Comparison of ENCODE assay signal across 9 mouse cellular contexts in the genomic region with DNA sequence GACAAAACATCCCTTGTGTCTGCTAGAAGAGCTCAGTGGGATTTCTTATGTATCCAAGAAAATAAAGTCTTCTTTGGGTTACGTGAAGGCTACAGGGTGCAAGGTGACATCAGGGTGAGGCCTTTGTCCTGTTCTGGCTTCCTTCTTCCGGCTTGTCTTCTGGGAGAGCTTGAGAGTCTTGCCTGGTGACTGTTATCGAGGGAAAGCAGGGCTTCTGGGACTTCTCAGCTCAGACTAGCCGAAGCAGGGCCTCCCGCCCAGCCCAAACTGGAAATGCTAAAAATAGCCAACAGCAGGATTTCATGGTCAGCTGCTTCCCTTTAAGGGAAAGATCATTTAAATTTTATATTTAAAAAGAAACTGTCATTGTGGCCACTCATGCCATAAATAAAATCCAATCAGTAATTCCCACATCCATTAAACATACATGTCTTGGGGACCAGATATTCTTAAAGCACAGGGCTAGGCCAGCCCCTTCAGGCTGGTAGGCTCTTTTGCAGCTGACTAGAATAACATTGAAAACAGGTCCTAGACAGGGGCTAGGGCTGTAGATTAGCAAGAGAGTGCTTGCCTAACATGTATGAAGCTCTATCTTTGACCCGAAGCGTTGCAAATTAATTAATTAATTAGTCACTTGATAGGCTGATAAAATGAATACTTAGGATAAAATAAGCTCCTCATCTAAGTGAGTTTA.
DNase-seq lines count a peak whose midpoint lies in the region; ATAC-seq and TF ChIP-seq lines count a peak whose summit lies in the region.
"Had no signal": no experiment of that assay in that cellular context is flagged by ENCODE, and none has a peak within 500 bp of the region (broad histone marks: within the 10 kb centered on the region; RNA-seq: fewer than 3 reads in every experiment).

No protein-coding gene starts in this region.

- no peak overlapping the region for H3K4me2 ChIP-seq in intestine, embryonic 14.5 days (ENCODE audit: low read length)
- no peak overlapping the region for H3K4me2 ChIP-seq in intestine, postnatal 0 days (replicated peaks; ENCODE audit: low read depth)
- H3K4me2 ChIP-seq in heart, embryonic 11.5 days, result no peak overlapping the region
- H3K4me2 ChIP-seq: neural tube, embryonic 12.5 days had no signal

- 0 out of 2 replicates have a peak, but pooled peaks cover 3% of the 10 kb centered on the region for H3K9me3 ChIP-seq in intestine, embryonic 14.5 days (ENCODE audit: control insufficient read depth, low read length)
- H3K9me3 ChIP-seq in intestine, postnatal 0 days (ENCODE audit: control insufficient read depth), result no peaks in the 10 kb centered on the region
- H3K9me3 ChIP-seq in heart, embryonic 11.5 days (replicated peaks; ENCODE audit: control insufficient read depth, low read length), result no peaks in the 10 kb centered on the region
- H3K9me3 ChIP-seq: neural tube, embryonic 12.5 days had no signal

- H3K9ac ChIP-seq in intestine, embryonic 14.5 days (ENCODE audit: low read length), result no peak overlapping the region
- H3K9ac ChIP-seq in intestine, postnatal 0 days (ENCODE audit: low read depth, low read length), result no peak overlapping the region
- H3K9ac ChIP-seq in heart, embryonic 11.5 days (ENCODE audit: low read depth, low read length), result no peak overlapping the region
- H3K9ac ChIP-seq: neural tube, embryonic 12.5 days had no signal

- DNase-seq in intestine, embryonic 14.5 days (ENCODE audit: low spot score), result peak; percentile 58
- peak; percentile 27 for DNase-seq in embryo, embryonic 10.5 days (ENCODE audit: low spot score)
- DNase-seq in kidney, postnatal 14 days, result peak; percentile 48
- DNase-seq in right cerebral cortex, postnatal 14 days, result no peak
- no peak for DNase-seq in urinary bladder, postnatal 4 days (ENCODE audit: low spot score in 2 of 2)

- H3K27me3 ChIP-seq in intestine, embryonic 14.5 days (replicated peaks; ENCODE audit: control insufficient read depth, insufficient read depth, low read length), result no peaks in the 10 kb centered on the region
- no peaks in the 10 kb centered on the region for H3K27me3 ChIP-seq in intestine, postnatal 0 days (replicated peaks; ENCODE audit: control insufficient read depth, insufficient read depth, low read length)
- H3K27me3 ChIP-seq in heart, embryonic 11.5 days (ENCODE audit: control insufficient read depth, insufficient read depth, low read length), result no peaks in the 10 kb centered on the region
- H3K27me3 ChIP-seq: neural tube, embryonic 12.5 days had no signal

- TF ChIP-seq CTCF in intestine, postnatal 0 days (IDR thresholded peaks at IDR 0.05; ENCODE audit: low read depth), result no peak

- H3K27ac ChIP-seq in intestine, embryonic 14.5 days (ENCODE audit: low read depth), result peak overlapping the region; percentile 81
- no peak overlapping the region for H3K27ac ChIP-seq in intestine, postnatal 0 days (ENCODE audit: low read depth, low read length)
- H3K27ac ChIP-seq in heart, embryonic 11.5 days (ENCODE audit: low read depth, low read length), result peak overlapping the region; percentile 83
- H3K27ac ChIP-seq: neural tube, embryonic 12.5 days had no signal

- peak; percentile 64; the same call in 1 of the 2 replicates for ATAC-seq in intestine, embryonic 14.5 days (replicated peaks; ENCODE audit: low FRiP score, low TSS enrichment, low read depth)
- ATAC-seq in intestine, postnatal 0 days, result no peak
- ATAC-seq in heart, embryonic 11.5 days (replicated peaks; ENCODE audit: insufficient number of reproducible peaks, low FRiP score, low TSS enrichment), result peak; percentile 68; the same call in 1 of the 2 replicates
- no peak for ATAC-seq in cerebellum, adult (ENCODE audit: insufficient number of reproducible peaks, low FRiP score, low TSS enrichment)

- 36% methylated on average over 7 of the region's 7 CpGs for WGBS in intestine, embryonic 14.5 days
- 57% methylated on average over 7 of the region's 7 CpGs for WGBS in intestine, postnatal 0 days
- 23% methylated on average over 7 of the region's 7 CpGs for WGBS in heart, embryonic 11.5 days (ENCODE audit: insufficient replicate concordance)

- H3K4me1 ChIP-seq in intestine, embryonic 14.5 days (replicated peaks; ENCODE audit: control insufficient read depth, insufficient read depth, low read length), result no peaks in the 10 kb centered on the region; the same call in 1 of the 2 replicates
- H3K4me1 ChIP-seq in intestine, postnatal 0 days (replicated peaks; ENCODE audit: control insufficient read depth, insufficient read depth, low read length), result no peaks in the 10 kb centered on the region
- peaks cover 10% of the 10 kb centered on the region for H3K4me1 ChIP-seq in heart, embryonic 11.5 days (ENCODE audit: control insufficient read depth, insufficient read depth, low read length)
- H3K4me1 ChIP-seq: neural tube, embryonic 12.5 days had no signal

- H3K36me3 ChIP-seq in intestine, embryonic 14.5 days (ENCODE audit: control insufficient read depth, insufficient read depth, low read length), result no peaks in the 10 kb centered on the region
- no peaks in the 10 kb centered on the region for H3K36me3 ChIP-seq in intestine, postnatal 0 days (ENCODE audit: control insufficient read depth, insufficient read depth)
- no peaks in the 10 kb centered on the region for H3K36me3 ChIP-seq in heart, embryonic 11.5 days (ENCODE audit: control insufficient read depth, insufficient read depth, low read length)
- H3K36me3 ChIP-seq: neural tube, embryonic 12.5 days had no signal

- H3K4me3 ChIP-seq in intestine, embryonic 14.5 days (ENCODE audit: low read depth, low read length), result no peak overlapping the region
- no peak overlapping the region for H3K4me3 ChIP-seq in intestine, postnatal 0 days (ENCODE audit: low read depth, low read length)
- H3K4me3 ChIP-seq in heart, embryonic 11.5 days (ENCODE audit: low read depth, low read length), result no peak overlapping the region
- H3K4me3 ChIP-seq: neural tube, embryonic 12.5 days had no signal

Comparison
In these comparisons a context has a peak if more than half of its experiments do, and no peak if none do; other contexts are left out.
1. ATAC-seq: peak in intestine, embryonic 14.5 days (single experiment) and heart, embryonic 11.5 days (single experiment); none in intestine, postnatal 0 days (single experiment) and cerebellum, adult (single experiment).
2. DNase-seq: peak in intestine, embryonic 14.5 days (single experiment), embryo, embryonic 10.5 days (single experiment) and kidney, postnatal 14 days (single experiment); none in right cerebral cortex, postnatal 14 days (single experiment) and urinary bladder, postnatal 4 days (0 of 2).